Mouse (Mus musculus) heart, adult 8-10 months (tissue): Measurements from ENCODE around the gene Ccer1. TPM values are rescaled to one million over a fixed set of nuclear protein-coding genes. Genes with fewer than 3 reads are reported as not detected.
"Not testable (repeated sequence)": the region's sequence is repeated elsewhere in the genome, so short reads cannot be mapped to it uniquely, and the experiment has no call there.

Experiments used
- DNase-seq: peaks from one replicate; pipeline ENCODE4 v3.0.0; 2022; ENCODE audit warnings: low spot score
- total RNA-seq, 4 experiments: library from RNA; stranded (reverse); gene quantifications; 2 replicates each; pipeline ENCODE4 v1.2.4; 2022

The Ccer1 gene
- not detected for total RNA-seq

DNA sequence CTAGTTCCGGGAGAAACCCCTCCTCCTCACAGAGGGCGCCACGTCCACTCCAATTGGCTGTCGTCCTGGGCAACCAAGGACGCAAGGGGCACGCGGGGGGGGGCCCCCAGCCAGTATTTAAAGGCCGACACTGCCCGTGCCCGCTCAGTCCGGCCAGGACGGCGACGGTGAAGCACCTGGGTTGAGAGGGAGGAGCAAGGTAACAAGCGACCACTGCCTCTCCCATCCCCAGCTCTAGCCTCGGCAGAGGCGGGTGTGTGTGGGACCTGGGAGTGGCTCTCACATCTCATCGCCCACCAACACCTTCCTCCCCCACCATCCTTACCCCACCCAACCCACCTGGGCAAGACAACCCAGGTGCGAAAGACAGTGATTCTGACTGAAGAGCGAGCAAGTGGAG, at the start of gene Ccer1:
Gene Ccer1, plus strand, starts transcription at position 147 of the 400 bp plus-strand sequence.
- DNase-seq = no peak

DNA sequence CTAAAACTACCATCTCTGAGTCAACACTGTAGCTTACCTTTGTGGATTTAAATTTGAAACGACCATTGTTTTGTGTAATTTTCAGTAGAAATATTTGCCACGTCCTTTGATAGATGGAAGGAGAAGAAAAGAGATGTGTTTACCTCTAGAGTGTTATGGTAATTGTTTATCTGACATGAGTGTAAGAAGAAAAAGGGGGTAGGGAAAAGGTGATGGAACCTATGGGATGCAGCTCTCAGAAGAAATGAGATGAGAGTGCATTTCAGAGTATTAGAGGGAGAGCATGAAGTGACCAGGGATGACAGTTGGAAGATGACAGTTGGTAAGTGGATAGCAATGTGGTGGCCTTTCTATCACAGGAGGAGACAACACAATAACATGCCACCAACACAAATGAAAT, 49.1 kb upstream of the Ccer1 start, which contains the start of gene Epyc:
Gene Epyc, plus strand, starts transcription at position 301 of the 400 bp plus-strand sequence.
- DNase-seq = no peak

DNA sequence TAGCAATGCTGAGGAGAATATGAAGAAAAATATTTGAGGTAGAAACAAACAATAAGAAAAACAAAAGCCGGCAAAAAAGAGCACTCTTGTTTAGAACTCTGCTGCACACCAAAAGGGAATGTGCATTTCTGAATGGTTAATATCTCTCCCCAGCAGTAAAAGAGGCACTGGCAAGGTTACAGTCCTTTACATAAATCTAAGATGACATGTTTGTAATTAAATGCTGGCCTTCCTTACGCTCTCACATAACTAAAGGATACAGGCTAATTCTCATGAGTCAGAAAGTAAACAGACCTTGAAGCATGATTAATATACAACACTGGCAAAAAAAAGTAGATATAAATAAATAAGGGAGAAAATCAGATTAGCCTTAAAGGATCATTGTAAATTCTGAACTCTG, 42.5 kb upstream of the Ccer1 start:
- DNase-seq = no peak

DNA sequence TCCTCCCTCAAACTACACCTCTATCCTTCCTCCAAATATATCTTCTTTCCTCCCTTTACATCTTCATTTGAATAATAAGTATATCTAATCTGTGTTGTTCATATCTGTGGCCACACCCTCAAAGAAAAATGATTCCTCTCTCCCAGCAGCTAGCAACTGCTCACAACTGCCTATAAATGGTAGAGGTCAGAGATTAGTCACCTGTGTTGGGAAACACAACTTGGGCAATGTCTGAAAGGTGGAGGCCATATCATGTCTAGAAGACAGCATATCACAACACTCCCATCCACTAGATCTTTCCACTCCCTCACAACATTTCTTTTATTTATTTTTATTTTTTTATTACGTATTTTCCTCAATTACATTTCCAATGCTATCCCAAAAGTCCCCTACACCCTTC, 33.4 kb upstream of the Ccer1 start:
- DNase-seq = no peak

DNA sequence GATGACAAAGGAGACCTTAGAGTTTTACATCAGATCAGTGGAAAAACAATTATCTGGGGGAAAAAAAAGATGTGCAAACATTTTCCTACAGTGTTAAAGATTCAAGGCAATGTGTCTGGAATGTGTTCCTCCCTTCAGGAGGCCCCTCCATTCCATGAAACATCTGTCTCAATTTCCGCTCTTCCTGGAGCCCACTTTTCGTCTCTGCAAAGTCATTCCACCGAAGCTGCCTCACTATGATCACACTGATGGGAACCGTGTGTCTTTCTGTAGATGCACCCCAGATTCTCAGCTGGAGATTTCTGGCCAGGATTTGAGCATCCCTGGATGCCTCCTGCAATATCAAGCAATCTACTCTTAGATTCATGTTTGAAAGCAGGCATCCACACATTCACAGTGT, 24.2 kb upstream of the Ccer1 start:
- no peak for DNase-seq

DNA sequence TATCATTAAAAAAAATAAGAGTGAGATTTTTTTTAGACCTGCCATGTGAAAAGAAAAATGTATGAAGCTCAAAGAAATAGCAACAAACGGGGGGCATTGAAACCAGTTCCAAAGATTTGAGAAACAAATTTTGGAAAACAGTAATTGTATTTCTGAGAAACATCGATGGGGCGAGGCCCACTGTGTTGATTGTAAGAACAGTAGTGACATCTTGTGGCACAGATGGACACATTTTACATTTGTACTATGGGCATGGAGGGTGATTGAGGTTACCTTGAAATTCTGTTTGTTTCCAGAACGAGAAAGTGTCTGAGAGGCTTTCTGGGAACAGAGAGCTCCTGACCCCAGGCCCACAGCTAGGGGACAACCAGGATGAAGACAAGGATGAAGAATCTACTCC, 22.7 kb upstream of the Ccer1 start:
- peak; percentile 24 for DNase-seq

DNA sequence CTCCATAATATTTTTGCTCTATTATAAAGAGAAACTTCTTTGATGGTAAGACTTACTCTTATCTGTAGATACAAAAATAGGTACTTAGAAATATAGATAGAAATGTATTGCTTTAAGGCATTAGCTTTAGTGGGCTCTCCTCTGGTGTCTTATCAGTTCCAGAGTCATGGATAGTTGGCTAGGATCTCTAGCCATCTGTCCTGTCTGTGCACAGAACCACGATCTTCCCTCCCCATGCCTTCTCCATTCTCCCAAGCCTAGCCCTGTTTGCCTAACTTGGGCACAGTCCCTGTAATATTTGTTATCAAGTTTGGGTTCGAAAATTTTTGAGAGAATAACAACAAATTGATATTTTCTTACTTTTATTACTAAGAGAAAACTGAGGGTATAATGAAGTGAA, 19.6 kb upstream of the Ccer1 start:
- DNase-seq = no peak

DNA sequence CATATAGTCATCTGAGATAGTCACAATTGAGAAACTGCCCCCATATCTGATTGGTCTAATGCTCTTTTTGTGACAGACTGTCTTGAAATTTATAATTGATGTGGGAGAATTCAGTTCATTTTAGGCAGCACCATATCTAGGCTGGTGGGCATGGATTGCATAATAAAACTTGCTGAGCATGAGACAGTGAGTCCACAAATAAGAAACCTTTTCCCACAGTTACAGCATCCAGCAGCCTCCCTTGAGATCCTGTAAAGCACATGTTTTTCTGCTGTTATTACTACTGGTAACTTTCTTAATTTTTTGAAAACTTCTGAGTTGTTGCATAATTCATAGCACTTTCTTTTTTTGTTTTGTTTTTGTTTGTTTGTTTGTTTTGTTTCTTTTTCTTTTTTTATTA, 9.9 kb upstream of the Ccer1 start:
- DNase-seq = no peak

DNA sequence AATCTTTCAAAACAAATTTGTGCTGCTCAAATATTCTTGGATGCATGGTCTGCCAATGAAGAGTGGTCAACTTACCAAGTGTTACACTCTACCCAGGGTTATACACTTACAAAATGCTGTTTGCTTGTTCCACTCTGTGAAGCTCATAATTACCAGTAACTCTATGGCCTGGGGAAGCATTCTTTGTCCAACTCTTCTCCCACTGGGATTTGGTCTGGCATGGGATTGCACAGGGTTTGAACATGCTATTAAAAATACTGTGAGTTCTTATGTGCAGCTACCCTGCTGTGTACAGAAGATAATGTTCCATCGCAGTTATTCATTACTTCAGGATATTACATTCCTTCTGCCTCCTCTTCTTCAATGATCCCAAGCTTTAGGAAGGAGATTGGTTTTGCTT, 5.7 kb upstream of the Ccer1 start:
- DNase-seq = peak; percentile 55

DNA sequence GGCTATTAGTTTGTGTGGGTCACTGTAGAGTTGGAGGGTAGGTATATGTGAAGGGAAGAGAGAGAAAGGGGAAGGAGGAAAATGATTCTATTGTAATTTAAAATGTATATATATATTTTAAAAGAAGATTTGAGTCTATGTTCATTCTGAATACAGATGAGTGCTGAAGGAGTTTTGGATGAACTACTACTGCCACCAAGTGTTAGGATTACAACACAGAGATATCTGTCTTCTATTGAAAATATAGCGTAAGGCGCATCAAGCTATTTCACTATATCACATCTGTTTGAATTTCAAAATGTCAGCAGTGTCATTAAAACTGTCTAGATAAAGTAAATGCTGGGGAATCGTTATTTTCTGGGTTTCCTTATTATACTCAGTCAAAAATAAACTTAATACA, 3.4 kb upstream of the Ccer1 start:
- no peak for DNase-seq

DNA sequence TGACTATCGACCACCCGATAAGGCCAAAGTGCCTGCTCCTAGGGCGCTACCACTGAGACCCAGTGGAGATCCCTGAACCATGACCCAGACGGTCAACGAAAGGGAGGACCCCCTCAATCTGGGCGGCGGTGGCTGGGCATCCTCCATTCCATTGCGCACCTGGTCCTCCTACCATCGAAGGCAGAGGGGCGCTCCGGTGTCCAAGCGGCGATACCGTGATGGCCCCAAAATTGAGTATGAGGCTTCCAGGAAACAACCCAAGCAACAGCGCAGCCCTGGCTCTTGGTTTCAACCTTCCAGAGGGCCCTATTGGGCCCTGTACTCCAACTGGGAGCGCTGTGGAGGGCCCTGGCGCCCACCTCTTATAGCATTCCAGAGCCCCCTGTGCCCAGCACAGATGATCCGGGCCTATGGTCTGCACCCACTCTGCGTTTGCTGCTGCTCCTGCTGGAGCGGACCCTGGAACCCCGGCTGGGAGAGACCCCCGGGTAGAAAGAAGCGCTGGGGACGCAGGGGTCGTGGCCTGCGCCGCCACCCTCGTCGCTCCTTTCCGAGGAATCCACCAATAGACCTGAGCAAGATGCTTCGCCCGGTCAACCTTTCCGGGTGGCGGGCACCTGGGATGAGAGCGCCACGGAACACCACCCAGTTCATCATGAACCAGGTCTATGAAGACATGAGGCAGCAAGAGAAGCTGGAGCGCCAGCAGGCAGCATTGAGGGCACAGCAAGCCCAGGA, 708 bp downstream of the Ccer1 start:
- no peak for DNase-seq

DNA sequence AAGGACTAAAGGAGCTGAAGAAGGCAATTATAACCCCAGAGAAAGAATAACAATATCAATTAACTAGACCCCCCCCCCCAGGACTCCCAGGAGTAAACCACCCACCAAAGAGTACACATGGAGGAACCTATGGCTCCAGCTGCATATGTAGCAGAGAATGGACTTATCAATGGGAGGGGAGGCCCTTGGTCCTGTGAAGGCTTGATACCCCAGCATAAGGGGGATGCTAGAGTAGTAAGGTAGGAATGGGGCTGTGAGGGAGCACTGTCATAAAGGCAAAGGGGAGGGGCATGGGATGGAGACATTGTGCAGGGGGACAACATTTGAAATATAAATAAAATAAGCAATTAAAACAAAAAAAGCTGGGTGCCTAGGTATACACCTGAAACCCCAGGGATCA, 9.5 kb downstream of the Ccer1 start:
- DNase-seq = no peak

DNA sequence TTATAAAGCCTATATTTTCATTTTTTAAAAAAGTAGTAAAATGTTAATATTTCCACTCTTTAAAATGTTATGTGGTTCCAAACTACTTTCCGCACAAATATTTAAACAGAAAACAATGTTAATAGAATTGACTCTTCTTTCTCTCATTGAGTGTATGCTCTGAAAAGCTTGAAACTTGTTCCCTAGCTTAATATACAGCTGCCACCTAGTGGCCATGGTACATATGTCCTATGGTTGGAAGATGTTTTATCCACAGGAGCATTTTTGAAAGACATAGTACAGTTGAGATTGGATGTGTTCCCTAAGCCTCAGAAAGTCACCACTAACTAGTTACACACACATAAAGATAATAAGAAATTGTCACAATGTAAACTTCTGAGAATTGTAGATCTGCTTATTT, 11.7 kb downstream of the Ccer1 start:
- DNase-seq = peak; percentile 40

DNA sequence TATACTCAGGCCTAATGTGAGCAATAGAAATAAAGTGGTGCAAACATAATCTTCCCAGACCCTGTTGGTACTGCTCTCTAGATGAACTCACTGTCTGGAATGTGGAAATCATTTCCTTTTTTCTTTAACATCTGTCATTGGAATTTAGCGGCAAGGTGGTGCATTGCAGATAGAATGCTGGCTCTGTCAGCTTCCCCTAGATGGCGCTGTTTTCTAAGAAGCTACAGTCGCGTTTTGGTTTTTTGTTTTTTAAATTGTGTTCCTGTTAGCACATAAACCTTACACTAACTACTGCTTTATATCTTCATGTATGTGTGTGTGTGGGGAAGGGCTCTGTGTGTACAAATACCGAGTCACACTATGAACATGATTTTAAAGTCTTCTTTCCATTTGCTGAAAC, 19.8 kb downstream of the Ccer1 start:
- no peak for DNase-seq

DNA sequence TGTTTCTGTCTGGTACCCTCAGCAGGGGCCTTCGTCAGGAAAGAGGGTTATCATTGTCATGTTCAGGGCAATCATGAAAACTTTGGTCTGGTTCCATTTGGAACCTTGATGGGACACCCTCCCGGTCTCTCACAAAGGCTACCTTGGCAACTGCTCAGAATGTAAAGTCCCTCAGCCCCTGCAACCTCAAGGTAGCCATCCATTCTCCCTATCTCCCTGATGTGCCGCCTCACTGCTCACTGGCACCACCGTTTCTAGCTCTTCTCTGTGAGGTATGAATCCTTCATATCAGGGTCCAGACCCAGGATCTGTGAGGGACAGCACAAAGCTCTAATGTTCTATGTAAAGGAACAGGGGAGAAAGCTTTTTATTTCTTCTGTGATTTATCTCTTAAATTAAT, 21.7 kb downstream of the Ccer1 start:
- no peak for DNase-seq

DNA sequence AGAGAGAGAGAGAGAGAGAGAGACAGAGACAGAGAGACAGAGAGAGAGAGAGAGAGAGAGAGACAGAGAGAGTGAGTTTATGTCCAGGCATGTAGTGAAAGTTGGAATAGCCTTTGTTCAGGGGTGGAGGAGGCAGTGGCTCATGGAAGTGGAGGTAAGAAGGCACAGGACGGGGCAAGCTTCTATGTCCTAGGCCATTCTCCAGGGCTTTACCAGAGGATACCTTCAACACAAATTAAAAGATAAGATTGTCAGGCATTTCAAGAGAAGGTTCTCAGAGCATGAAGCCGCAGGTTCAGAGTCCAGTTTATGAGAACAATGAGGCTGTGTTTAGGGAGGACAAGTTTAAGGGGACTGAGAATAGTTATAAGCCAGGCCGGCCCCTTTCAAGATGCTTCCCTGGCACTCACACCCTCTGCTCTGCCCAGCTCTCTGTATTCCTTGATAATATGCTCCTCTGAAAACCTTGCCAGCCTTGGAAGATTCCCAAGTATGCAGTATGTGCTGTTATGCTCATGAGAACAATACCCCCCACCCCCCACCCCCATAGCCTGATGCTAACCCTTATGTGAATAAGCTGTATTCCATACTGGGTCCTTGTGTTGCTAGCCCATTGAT, 22.5 kb downstream of the Ccer1 start:
- DNase-seq = no peak

DNA sequence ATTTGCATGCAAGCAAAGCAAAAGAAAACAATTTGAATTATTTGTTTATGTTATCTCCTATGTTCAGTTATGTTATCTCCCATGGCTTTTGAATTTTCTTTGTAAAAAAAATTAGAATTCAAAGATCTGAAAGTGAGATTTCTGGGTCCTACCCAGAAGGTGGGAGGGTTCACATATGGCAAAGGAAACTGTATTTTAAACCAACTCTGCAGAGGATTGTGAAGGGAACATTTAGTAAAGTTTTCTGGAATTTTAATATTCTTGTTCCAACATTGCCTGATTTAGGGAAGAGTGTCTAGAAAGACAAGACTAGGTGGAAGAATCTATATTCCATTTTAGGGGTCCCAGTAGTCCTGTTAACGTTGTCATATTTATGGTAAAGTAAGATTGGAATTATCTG, 24.4 kb downstream of the Ccer1 start:
- no peak for DNase-seq

DNA sequence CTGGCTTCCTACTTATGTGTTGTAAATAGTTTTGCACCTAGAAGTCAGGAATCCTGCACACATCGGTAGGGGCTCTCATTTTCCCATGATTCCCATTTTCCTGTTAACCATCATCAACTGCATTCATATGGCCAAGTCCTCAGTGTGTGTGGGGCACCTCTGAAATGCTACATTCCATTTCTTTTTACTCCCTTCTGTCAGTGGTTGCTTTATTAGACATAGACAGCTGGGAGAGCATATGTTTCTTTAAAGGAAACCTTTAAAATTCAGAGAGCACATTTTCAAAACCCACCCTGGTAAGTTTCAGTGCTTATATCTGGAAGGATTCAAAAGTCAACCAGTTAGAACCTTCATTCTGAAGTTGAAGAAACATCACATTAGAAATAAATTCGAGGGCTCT, 25.2 kb downstream of the Ccer1 start:
- DNase-seq = no peak

DNA sequence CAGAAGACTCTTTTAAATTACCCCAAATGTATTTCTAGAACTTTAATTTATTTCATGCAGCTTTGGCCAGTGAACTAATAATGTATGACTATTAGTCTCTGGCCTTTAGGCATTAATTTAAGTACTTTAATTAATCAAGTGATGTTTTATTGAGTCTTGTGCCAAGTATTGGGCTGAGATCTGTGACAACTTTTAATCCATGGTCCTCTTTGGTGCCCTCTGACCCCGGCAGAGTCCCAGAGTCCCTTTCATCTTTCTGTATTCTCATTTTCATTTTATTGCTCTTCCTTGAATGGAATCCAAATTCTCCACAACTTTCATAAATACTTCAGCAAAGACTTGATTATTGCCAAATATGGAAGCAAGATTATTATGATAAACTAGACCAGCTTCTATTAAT, 27.8 kb downstream of the Ccer1 start:
- no peak for DNase-seq

DNA sequence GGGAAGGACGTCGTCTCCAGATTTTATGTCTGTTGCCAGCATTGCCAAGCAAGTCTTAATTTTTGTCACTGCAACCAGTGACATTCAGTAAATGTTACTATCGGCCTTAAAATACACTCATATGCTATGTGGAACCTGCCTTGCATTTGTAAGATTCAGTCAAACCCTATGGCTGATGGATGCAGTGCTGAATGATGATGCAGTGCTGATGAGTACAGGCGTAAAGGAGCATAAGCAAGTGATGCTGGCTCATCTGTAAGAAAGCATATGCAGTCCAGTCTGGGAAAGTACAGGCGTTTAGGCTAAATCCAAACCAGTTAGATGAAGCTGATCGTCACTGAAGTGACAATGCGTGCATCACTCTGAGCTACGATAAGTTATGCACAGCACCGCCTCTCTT, 29.9 kb downstream of the Ccer1 start:
- no peak for DNase-seq

DNA sequence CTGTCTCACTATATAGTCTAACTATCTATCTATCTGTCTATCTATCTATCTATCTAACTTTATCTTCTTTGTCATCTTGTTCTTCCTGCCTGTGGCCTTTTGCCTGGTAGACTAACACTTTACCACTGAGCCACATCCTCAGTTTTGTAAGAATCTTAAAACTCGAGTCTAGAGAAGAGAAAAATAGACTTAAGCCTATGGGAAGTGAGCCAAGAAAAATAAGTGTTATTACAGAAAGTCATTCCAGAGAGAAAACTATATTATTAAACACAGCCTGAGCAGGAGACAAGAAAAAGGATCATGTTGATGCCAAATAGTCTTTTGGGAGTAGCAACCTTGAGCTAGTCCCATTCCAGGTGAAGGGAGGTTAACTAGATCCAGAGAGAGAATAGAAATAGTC, 33.1 kb downstream of the Ccer1 start:
- DNase-seq = no peak

DNA sequence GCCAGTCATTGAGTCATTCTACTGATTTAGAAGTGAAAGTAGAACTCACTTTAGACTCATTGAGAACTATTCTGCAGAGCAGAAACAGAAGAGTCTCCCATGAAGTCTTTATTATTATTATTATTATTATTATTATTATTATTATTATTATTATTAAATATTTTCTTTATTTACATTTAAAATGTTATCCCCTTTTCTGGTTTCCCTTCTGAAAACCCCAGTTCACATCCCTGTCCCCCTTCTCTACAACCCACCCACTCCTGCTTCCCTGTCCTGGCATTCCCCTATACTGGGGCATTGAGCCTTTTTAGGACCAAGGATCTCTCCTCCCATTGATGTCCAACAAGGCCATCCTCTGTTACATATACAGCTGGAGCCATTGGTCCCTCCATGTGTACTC, 33.8 kb downstream of the Ccer1 start, which contains the start of gene C030005K15Rik:
Gene C030005K15Rik, minus strand, starts transcription at position 101 of the 400 bp plus-strand sequence.
- not testable (repeated sequence) for DNase-seq
